Mouse (Mus musculus) liver, adult 2 months (tissue): ENCODE results near the gene Afg1l. TPM values are rescaled to one million over a fixed set of nuclear protein-coding genes. Genes with fewer than 3 reads are reported as not detected.
A peak's percentile ranks its signal among the peaks of the same experiment; 100 is the strongest.

ENCODE experiments used
- DNase-seq: peaks from one replicate; pipeline ENCODE4 v3.0.0-alpha.2; 2011; ENCODE audit warnings: low read depth, low spot score; ENCODE audit errors: extremely low read depth
- H3K27ac ChIP-seq: fragments of 200-500 bp; replicated peaks from 2 replicates; pipeline ENCODE4 v1.5.1; 2012; ENCODE audit warnings: low read depth, mild to moderate bottlenecking, control low read depth, inconsistent platforms, low read length; ENCODE audit not compliant: insufficient read depth
- H3K27me3 ChIP-seq: fragments of 200-500 bp; 2 replicates; pipeline ENCODE4 v1.6.1; 2012; ENCODE audit warnings: mild to moderate bottlenecking, moderate library complexity, low read length, inconsistent platforms; ENCODE audit not compliant: control insufficient read depth, insufficient read depth
- H3K36me3 ChIP-seq: fragments of 200-500 bp; 2 replicates; pipeline ENCODE4 v1.6.1; 2012; ENCODE audit warnings: low read length, inconsistent platforms; ENCODE audit not compliant: control insufficient read depth, insufficient read depth
- H3K4me1 ChIP-seq: fragments of 200-500 bp; 2 replicates; pipeline ENCODE4 v1.6.1; 2011; ENCODE audit warnings: low read length; ENCODE audit not compliant: control insufficient read depth, insufficient read depth
- H3K4me3 ChIP-seq: fragments of 200-500 bp; 2 replicates; pipeline ENCODE4 v1.5.1; 2011; ENCODE audit warnings: low read depth, mild to moderate bottlenecking, control low read depth, low read length, moderate library complexity; ENCODE audit not compliant: insufficient read depth
- H3K79me2 ChIP-seq: fragments of 200-500 bp; 2 replicates; pipeline ENCODE4 v1.6.1; 2012; ENCODE audit warnings: inconsistent platforms, mild to moderate bottlenecking, low read length, moderate library complexity; ENCODE audit not compliant: control insufficient read depth, insufficient read depth
- H3K9ac ChIP-seq: fragments of 200-500 bp; 2 replicates; pipeline ENCODE4 v1.6.1; 2012; ENCODE audit warnings: low read depth, mild to moderate bottlenecking, control low read depth, inconsistent platforms, low read length
- CTCF ChIP-seq: fragments of 200-500 bp; IDR thresholded peaks from 2 replicates; pipeline ENCODE4 v1.5.1; 2011; ENCODE audit warnings: low read depth, low read length, control low read depth
- POLR2A ChIP-seq: fragments of 200-500 bp; IDR thresholded peaks from 2 replicates; pipeline ENCODE4 v1.6.1; 2011; ENCODE audit warnings: low read length, control low read depth; ENCODE audit not compliant: insufficient read depth; ENCODE audit errors: extremely low read depth
- WGBS: fragments of 180-500 bp; shearing (Covaris S2); methylation state at CpG from one replicate; pipeline ENCODE4 v1.1.7; 2018; 5-methylcytosine and 5-hydroxymethylcytosine counted together
- polyA plus RNA-seq: library from polyadenylated mRNA; depleted of rRNA; stranded (reverse); fragments of >200 nt; gene quantifications from 2 replicates; pipeline ENCODE4 v1.2.3, GENCODE M21; 2012
- total RNA-seq: library from RNA; depleted of rRNA; stranded (reverse); fragments of >200 nt; gene quantifications from 2 replicates; pipeline ENCODE4 v1.2.3, GENCODE M21; 2014

Afg1l gene
- total and polyA plus RNA-seq, 2 experiments: 3.3 to 10.2 TPM

DNA sequence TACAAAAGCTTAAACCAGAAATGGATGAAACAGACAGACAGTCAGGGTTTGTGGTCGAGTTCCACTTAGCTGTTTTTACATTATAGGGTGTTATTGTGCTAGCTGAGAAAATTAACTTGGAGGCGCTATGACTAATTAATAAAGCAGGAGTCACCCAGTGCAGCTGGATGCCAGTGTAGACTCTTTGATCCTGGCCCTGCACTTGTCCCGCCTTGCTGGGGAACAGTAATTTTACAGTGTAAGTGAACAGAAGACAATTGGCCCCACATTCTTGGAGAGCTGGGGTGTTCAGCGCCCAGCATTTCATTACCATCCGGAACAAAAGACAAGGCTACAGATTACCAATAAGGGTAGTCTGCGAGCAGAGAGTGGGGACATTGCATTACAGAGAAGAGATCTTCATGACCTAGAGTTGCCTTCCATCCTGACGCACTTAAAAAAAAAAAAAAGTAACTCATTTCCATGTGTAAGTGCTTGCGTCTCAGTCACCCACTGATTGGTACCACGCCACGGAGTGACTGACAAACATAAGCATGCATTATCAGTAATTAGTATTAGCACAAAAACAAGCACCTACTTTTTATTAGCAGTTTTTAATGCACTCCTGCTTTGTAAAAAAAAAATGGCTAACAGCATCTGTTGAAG lies 60.7 kb downstream of the Afg1l start:
- Histone ChIP-seq H3K4me1 (no peaks in the 10 kb centered on the region), H3K9ac (no peak overlapping the region), H3K79me2 (no peaks in the 10 kb centered on the region), H3K4me3 (no peak overlapping the region), H3K27me3 (no peaks in the 10 kb centered on the region), H3K36me3 (peaks cover 3% of the 10 kb centered on the region), H3K27ac (no peak overlapping the region)
- WGBS: 92% methylated on average over 10 of the region's 10 CpGs
- no peak for DNase-seq
- no peak for TF ChIP-seq CTCF
- TF ChIP-seq POLR2A: no peak

DNA sequence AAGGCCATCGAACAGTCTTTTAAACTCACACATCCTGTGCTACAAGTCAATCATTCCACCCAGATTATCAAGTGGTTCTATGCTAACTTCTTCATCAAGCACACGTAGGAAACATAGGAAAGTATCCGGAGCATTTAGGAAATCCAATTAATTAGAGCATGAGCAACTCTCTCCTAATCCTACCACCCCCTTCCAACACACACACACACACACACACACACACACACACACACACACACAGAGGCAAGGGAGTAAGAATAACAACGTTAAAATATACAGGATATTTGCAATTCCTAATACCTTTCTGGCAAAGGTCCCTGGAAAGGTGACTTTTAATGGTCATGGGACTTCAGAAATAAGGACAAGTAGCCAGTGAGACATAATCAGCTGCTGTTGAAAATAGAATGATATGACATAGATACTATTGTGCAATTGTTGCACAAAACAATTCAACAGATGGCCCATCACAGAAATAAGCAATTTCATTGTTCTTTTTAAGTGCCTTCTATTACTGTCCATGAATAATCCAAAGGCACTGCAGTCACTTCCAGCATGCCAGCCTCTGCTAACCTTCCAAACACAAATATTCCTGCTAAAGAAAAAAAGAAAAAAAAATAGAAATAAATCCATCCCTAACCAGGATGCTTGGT lies 62.4 kb downstream of the Afg1l start:
- DNase-seq: no peak
- Histone ChIP-seq H3K9ac (no peak overlapping the region), H3K4me1 (no peaks in the 10 kb centered on the region), H3K27ac (no peak overlapping the region), H3K4me3 (no peak overlapping the region), H3K79me2 (no peaks in the 10 kb centered on the region), H3K36me3 (peaks cover 3% of the 10 kb centered on the region), H3K27me3 (no peaks in the 10 kb centered on the region)
- WGBS: 91% methylated on average over 4 of the region's 4 CpGs
- TF ChIP-seq CTCF (no peak), POLR2A (no peak)

DNA sequence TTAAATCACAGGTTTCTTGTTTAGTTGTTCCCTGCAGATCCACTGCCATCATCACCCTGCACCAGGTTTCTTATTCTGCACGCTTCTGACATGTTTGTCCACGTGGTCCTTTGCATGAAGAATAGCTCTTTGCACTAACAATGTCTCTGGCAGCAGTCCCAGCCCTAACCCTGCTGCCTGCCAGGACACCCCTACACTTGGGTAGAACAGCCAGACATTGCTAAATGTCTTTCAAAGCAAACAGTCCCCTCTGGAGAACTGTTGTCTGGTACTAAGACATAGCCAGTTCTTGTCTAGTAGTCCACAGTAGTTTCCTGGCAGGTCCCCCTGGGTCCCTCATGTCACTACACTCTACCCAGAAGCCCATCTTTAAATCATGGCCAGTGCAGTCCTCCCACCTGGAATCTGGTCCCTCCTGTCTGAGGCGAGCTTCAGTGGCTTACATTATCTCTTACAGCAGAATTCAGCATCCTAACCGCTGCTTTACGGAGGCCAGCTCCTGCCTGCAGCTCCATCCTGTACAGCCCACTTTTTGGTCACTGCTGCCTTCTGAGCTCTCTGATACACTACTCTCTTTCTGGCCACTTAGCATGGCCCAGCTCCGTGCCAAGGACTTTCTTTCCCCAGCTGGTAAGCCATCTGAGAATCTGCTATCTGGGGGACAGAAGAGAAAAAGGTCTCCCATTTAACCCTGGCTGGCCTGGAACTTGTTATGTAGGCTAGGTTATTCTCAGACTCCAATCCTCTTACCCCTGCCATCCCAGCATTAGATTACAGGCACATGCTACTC lies 67.4 kb downstream of the Afg1l start:
- H3K9ac ChIP-seq: no peak overlapping the region
- no peaks in the 10 kb centered on the region for H3K27me3 ChIP-seq
- peak; percentile 6 for DNase-seq
- WGBS: 77% methylated on average over 6 of the region's 6 CpGs
- no peak for TF ChIP-seq POLR2A
- no peak for TF ChIP-seq CTCF
- no peak overlapping the region for H3K27ac ChIP-seq
- H3K36me3 ChIP-seq: peaks cover 3% of the 10 kb centered on the region
- H3K4me1 ChIP-seq: no peaks in the 10 kb centered on the region
- H3K4me3 ChIP-seq: no peak overlapping the region
- no peaks in the 10 kb centered on the region for H3K79me2 ChIP-seq

DNA sequence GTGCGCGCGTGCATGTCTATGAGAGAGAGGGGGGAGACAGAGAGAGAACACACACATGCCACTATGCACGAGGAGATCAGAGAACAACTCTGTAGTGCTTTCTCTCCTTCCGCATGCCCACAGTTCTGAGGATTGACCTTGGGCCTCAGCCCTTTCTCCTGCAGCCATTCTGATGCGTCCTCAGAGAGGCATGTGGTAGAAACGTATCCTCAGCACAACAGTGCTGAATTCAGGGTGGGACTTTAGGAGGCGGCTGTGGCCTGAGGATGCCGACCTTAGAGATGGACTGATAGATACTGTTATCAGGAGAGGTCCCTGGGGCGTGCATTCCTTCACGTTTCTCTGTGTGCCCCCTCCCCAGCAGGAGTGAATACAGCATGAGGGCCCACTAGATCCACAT lies 87.9 kb downstream of the Afg1l start:
- H3K36me3 ChIP-seq: peaks cover 1% of the 10 kb centered on the region; the same call in 1 of the 2 replicates
- H3K4me3 ChIP-seq: no peak overlapping the region
- no peaks in the 10 kb centered on the region for H3K79me2 ChIP-seq
- H3K27ac ChIP-seq: no peak overlapping the region
- no peaks in the 10 kb centered on the region for H3K4me1 ChIP-seq
- TF ChIP-seq POLR2A: no peak
- WGBS: 89% methylated on average over 11 of the region's 11 CpGs
- no peak for DNase-seq
- H3K27me3 ChIP-seq: no peaks in the 10 kb centered on the region
- no peak overlapping the region for H3K9ac ChIP-seq

DNA sequence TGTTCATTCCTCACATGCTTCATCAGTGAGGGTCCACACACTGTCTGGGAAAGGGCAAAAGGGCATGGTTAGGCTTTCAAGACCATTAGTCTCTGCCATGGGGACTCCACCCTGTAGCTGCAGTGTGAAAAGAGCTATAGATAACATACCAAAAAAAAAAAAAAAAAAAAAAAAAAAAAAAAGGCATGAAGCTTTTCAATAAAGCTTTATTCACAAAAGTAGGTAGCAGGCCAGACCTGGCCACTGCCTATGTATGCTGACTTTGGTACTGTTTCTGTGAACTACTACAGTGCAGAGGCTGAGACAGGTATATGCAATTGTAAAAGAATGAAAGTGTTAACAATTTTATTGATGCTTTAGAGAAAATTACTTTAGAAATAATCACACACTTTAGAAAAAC lies 90.2 kb downstream of the Afg1l start:
- no peak overlapping the region for H3K4me3 ChIP-seq
- H3K27ac ChIP-seq: no peak overlapping the region
- no peak for TF ChIP-seq POLR2A
- no peak for TF ChIP-seq CTCF
- no peaks in the 10 kb centered on the region for H3K79me2 ChIP-seq
- H3K27me3 ChIP-seq: no peaks in the 10 kb centered on the region
- no peaks in the 10 kb centered on the region for H3K36me3 ChIP-seq
- no peaks in the 10 kb centered on the region for H3K4me1 ChIP-seq
- DNase-seq: no peak
- H3K9ac ChIP-seq: no peak overlapping the region
